Mouse (Mus musculus): ENCODE results near the gene 1600015I10Rik.
"Not testable (repeated sequence)": the region's sequence is repeated elsewhere in the genome, so short reads cannot be mapped to it uniquely, and the experiment has no call there.

The 1600015I10Rik gene

DNA sequence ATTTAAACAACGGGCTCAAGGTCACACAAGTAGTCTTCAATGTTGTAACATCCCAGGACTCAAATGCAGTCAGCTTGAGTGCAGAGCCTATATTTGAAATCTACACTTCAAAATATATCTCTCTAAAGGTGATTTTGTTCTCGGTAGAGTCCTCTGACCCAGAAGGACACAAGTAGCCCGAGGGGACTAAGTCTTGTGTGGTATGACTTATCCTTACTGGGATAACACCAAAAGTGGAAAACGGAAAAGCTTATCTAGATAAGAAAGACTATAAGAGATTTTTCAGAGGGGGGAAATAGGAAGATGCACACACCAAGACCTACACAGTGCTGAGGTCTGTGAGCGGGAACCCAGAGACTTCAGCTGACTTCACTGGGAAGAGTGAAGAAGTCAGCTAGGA is at the start of gene 1600015I10Rik:
Gene 1600015I10Rik (plus strand): TSS at position 301 of the 400 bp plus-strand sequence.
- in situ Hi-C loops (cut with MboI, MseI), result no loop called here

DNA sequence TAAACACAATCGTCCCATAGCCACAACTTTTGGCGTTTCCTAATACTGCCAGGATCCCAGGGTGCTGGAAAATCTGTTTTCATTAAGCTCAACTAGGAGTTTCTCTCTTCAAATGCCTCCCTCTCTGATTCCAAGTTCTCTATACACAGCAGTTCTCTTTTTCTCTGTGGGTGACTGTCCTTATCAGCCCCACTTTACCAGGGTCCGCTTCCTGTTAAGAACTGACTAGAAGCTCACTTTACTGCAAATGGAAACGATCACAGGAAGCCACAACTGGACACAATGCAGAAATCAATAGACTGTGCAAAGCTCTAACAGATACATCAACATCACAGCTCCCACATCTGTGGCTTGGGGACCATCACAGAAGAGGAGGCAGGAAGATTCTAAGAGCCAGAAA is 35.5 kb upstream of the 1600015I10Rik start:
- in situ Hi-C loops (cut with MboI, MseI), result no loop called here

DNA sequence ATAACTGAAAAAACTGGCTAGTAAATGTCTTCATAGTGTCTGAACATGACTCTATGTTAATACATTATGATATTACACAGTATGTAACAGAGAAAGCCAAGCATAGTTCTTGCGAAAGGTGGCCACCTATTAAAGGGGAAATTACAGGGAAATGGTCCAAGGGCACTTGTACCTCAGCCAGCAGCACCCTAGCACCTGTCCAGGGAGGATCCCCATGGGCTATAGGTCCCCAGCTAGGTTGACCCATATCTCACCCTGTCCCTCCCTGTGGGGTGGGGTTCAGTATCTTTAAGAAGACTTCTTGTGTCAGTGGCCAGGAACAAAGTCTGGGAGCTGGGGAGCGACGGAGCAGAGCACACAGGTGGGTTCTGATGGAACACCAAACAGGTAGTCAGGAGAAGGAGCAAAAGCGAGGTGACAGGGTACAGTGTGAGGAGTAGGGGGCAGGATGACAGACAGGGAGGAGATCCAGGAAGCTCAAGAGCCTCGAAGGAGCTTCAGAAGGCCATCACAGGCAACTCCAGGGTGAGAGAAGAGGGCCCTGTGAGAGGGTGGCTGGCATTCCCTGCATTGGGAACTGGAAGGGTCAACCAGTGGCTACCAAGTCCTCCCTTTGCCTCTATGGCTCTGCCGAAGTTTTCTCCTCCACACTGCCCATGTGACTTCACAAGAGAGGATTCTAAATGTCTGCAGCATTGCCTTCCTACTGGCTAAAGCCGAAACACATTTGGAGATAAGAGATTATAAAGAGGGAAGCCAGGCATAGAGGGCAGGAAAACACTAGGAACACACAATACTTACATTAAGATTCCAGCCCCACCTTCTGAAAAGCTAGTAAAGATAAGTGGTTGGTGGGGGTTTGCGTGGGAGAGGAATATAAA is 34.5 kb upstream of the 1600015I10Rik start:
- in situ Hi-C loops (cut with MboI, MseI), result no loop called here

DNA sequence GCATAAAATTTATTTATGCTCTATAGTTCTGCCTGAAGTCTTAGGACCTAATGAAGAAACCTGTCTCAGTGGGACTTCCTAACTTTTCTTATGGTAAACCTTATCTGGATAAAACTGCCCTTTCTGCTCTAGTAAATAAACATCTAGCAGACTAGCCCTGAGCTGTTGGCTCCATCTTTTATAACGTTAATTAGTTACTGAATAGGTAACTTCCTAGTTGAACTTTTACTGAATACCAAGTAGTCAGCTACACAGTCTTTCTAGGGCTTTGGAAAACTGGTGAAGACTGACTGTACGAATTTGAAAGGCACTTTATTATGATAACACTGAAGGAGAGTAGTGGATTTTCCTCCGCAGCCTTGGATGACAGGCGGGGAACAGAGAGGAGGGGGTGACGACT is 33.8 kb upstream of the 1600015I10Rik start:
- in situ Hi-C loops (cut with MboI, MseI), result no loop called here

DNA sequence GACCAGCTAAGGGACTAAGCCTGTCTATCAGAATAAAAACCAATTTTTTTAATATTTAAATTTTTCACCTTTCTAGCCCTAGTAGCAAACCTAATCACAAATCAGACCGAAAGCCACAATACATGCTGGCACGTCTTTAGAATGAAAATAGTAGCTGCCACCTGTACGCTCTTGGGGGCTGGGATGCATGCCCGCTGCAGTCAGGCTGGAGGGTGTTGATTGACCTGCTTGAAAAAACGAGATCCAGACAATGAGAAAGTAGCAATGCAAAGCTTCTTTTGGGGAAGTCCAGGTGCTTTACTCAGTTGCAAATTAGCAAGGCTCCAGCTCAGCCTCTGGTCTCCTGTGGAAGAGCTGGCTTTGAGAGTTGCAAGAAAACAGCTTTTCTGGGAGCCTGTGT is 32.7 kb upstream of the 1600015I10Rik start:
- in situ Hi-C loops (cut with MboI, MseI), result no loop called here

DNA sequence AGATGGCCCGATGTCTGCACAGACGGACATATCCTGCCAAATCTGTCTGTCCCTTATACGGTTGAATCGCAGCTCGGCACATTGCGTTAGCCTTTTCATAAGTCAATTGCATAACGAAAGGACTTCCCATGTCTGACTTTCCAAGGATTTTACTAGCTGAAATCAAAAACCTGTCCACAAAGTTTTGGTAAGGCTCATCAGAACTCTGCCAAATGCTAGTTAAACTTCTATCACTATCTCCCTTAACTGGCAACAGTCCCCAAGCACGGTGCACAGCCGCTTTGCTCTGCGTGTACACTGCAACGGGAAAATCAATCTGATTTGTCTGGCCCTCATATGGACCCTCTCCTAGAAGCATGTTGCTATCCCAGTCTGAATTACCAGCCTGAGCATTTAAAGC is 28.4 kb upstream of the 1600015I10Rik start:
- in situ Hi-C loops (cut with MboI, MseI), result not testable (repeated sequence)

DNA sequence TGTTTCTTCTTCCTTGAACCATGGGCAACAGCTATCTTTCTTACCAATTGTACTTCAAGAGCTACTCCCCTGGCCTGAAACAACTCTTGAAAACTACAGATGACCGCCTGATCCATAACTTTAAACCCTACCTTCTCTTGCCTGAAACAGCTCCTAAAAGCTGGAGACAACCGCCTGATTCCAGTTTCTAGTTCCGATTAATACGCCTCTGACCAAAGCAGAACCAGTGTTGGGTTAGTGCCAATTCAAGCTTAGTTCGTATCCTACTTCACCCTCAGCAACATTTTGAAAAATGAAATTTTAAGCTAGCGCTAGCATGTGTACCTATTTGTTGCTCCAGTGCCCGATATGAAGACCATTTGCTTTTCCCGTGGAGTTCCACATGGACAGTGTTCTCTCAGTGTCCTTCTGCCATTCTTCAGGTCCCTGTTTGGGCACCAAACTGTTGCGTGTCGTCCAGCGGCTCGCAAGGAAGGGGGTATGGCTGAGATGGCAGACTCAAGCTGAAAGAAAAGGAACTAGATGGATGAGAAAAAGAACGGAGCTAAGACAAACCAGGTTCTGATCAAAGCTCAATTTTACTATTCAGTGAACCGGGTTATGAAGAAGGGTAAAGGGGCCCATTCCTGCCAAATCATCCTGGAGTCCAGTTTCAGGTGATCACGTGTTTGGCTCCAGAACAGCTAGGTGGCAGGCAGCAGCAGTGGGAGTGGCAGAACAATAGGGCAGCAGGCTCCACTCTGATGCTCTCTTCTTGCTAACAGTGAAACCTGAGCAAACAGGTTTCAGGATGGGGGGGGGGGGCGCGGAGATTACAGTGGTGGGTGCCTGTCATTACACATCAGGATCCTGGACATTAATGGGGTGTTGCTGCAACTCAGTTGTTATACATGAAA is 26.9 kb upstream of the 1600015I10Rik start:
- in situ Hi-C loops (cut with MboI, MseI), result no loop called here

DNA sequence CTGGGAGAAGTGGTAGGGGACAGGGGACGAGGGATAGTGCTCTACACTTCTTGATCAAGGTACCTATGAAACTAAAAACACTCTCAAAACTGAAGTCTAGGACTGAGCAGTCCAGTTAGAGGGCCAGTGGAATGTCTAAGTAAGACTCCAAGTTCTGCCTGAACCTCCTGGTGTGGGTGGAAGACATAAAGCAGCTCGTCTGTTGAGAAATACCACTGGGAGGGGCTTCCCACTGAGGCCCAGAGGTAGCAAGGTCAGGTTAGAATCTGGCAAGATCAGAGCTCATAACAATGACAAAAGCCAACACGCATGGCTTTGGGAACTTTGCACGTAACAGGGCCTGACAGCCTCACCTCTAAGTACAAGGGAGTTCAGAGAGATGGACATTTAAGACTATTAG is 26.3 kb upstream of the 1600015I10Rik start:
- in situ Hi-C loops (cut with MboI, MseI), result no loop called here

DNA sequence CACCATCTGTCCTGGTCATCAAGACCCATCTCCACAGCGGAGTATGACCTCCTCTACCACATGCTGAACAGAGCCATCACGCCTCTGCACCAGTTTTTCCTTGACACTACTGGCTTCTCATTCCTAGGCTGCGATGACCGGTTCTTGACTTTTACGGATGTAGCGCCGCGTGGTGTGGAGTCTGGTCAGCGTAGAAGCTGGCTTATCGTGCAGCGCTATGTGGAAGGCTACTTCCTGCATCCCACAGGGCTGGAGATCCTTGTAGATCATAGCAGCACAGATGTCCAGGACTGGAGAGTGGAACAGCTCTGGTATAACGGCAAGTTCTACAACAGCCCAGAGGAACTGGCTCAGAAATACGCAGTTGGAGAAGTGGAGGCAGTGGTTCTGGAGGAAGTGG is 24.1 kb upstream of the 1600015I10Rik start:
- in situ Hi-C loops (cut with MboI, MseI), result no loop called here

DNA sequence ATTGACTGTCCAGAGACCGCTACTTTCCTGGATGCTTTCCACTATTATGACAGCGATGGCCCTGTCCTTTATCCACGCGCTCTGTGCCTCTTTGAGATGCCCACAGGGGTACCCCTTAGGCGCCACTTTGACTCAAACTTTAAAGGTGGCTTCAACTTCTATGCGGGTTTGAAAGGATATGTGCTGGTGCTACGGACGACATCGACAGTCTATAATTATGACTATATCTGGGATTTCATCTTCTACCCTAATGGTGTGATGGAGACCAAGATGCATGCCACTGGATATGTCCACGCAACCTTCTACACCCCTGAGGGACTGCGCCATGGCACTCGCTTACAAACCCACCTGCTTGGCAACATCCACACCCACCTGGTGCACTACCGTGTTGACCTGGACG is 23.3 kb upstream of the 1600015I10Rik start:
- in situ Hi-C loops (cut with MboI, MseI), result no loop called here

DNA sequence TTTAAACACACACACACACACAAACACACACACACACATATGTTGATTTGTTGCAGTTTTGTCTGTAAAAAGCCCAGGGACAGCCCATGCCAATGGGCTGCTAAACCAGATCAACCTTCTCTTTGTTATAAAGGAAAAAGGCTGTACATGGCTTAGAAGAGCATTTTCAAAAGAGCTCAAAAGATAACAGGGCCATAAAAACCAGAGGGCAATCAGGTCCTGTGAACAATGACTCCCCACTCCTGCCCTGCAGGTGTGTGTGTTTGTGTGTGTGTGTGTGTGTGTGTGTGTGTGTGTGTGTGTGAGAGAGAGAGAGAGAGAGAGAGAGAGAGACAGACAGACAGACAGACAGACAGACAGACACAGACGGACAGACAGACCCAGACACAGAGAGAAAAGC is 20.5 kb upstream of the 1600015I10Rik start:
- in situ Hi-C loops (cut with MboI, MseI), result no loop called here

DNA sequence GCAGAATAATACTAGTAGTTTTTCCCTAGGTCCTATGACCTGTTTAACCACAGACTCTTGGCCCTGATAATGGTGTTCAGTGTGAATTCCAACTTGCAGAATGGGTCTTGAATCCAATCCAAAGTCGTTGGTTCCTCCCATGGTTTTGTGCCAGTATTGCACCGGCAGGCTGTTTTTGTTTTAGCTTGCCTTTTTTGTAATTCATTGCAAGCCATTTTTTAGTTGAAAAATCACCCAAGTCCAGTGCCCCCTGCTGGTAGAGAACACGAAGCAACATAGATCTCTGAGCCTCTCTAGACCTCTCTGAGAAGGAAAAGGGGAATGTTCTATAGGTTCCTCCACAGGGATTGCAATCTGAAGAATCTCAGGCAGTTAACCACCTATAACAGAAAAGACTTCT is 17.7 kb upstream of the 1600015I10Rik start:
- in situ Hi-C loops (cut with MboI, MseI), result no loop called here

DNA sequence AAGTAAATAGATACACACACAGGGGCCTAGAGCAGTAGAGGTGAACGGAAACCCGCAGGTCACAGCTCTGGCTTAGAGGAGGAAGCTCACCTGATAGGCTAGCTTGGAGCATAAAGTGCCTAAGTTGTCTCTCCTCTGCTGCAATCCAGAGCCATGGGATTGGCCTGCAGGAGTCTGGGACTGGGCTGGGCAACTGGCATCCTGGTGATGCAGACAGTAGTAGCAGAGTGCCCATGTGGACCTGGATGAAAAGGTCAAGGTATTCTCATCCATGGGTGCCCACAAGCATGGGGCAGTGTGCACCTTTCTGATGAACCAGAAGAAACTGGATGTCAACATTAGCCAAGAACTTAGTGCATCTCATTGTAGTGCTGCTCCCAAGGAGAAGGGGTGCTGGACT is 16.1 kb upstream of the 1600015I10Rik start:
- in situ Hi-C loops (cut with MboI, MseI), result no loop called here

DNA sequence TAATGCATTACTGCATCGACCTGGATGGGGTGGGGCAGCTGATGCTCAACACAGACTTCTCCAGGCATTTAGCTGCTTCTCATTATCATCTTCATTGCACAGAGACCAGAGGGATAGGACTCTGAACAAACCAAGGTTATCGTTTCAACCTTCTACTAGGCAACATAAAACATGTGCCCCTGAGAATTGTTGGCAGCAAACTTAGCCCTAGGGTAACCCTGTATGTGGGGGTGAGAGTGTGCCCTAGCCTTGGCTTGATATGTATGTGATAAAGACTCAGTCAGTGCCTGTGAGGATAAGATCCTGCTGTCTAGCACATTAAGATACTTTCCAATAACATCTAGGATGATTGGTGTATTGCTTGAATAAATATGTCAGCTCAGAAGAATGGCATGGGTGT is 19.9 kb downstream of the 1600015I10Rik start:
- in situ Hi-C loops (cut with MboI, MseI), result loop anchor here (5.0 kb wide), 1 partner anchor 82 kb away; no protein-coding TSS in a partner anchor

DNA sequence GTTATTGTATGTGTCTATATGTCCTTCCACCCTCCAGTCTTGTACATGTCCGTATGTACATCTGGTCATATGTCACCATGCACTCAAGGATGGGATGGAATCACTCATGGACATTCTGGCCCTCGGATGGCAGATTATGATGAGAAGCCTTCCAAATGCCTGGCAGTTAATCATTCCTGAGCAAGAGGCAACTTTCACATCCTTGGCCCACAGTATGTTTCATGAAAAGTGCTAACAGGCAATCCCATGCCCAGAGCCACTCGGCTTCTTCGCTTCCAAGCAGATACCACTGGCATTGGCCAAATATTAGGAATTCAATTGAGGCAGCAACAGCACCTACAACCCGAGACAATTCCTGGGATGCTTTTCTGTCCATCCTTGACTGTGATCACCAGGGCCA is 21.0 kb downstream of the 1600015I10Rik start:
- in situ Hi-C loops (cut with MboI, MseI), result no loop called here

DNA sequence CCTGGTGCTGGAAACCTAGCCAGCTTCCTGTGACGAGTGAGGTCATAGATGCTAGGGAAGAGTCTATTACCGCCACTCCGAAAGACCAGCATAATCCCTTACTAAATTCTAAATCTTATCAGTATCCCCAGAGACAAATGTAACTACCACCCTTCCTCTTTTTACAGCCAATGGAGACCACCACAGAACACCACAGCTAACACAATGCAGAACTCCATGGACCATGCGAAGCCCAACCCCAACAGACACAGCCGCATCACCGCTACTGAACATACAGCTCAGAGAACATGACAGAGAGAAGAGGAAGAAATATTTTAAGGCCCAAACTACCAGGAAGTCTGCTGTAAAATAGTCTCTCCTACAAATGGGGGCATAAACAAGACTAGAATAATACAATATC is 21.9 kb downstream of the 1600015I10Rik start:
- in situ Hi-C loops (cut with MboI, MseI), result no loop called here

DNA sequence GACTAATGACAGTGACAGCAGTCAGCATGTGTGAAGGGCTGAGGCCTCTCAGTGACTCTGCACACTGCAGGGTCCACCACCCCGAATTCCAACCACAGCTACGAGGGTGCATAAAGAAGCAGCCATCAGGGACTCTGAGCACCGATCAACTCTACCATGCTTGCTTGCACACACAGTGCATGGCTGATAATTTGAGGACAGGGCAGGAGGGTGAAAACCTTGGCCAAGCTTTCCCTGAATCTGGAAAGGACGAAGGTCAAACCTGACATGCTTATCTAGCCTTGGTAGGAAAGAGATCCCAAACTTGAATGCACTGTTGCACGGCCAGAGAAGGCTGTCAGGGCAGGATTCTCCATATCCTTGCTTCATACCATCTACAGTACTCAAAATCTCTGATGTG is 23.5 kb downstream of the 1600015I10Rik start:
- in situ Hi-C loops (cut with MboI, MseI), result no loop called here

DNA sequence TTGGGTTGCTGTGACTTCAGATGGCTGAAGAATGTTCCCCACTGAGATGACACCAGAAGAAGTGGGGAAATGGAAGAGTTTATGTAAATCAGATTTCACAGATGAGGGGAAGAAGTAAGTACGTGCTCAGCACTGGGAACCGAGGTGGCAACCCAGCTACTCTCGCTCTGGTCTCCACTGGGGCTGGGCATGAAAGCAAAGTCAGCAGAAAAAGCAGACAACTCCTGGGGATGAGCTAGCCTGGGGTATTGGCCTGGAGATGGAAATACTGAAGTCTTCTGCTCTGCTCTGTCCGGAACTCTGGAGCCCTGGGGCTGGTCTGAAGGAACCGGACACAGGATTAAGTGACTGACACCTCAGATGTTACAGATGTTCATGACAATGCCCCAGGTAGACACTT is 24.5 kb downstream of the 1600015I10Rik start:
- in situ Hi-C loops (cut with MboI, MseI), result no loop called here

DNA sequence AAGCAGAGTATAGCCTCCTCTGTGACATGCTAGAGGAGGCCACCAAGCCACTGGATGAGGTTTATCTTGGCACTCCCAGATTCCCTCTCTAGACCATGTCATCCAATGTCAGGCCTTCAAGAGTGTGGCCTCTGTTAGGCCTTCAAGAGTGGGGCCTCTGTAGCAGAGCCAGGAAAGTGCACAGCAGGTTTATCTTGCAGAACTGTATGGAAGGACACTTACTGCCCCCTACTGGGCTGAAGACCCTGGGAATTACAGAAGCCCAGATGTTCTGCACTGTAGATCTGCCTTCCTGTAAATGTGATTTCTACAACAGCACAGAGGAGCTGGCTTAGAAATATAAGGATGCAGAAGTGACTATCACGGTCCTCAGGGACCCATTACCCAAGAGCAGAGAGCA is 25.3 kb downstream of the 1600015I10Rik start:
- in situ Hi-C loops (cut with MboI, MseI), result no loop called here

DNA sequence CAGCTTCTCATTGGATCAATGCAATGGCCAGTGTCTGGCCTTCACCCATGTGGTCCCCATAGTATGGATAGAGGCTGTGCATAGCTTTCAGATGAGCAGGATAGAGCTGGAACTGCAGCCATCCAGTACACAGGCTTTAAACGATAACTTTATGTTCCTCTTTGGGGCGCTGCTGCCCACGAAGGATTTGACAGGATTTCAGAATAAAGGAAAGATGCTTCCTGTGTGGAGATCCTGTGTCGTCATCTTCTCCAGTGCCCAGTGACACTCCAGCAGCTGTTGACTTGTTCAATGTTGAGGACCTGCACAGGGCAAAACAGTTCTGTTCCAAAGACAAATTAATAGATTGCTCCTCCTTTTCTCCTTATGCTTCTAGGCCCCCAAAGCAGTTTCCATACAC is 27.1 kb downstream of the 1600015I10Rik start:
- in situ Hi-C loops (cut with MboI, MseI), result no loop called here

DNA sequence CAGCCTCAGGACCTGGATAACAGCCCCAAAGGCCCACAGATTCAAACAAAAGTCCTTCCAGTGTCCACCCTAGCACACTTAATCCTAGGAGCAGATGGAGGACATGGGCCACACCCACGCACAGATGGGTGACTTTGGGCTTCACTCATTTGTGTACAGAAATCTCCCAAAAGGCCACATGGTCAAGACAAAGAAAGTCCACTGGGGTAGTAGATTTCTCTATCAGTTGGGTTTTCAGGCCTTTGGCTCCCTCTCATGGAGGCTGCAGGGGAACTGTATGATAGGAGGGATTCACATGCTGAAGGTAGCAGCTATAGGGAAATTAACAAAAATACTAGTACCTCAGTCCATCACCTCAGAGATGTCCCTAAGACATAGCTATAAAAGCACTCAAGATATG is 28.4 kb downstream of the 1600015I10Rik start:
- in situ Hi-C loops (cut with MboI, MseI), result no loop called here

DNA sequence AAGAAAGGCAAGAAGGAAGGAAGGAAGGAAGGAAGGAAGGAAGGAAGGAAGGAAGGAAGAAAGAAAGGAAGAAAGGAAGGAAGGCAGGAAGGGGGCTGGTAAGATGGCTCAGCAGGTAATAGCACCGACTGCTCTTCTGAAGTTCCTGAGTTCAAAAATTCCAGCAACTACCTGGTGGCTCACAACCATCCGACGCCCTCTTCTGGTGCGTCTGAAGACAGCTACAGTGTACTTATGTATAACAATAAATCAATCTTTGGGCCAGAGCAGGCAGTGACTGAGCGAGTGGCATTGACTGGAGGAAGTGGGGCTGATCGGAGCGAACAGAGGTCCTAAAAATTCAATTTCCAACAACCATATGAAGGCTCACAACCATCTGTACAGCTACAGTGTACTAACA is 29.5 kb downstream of the 1600015I10Rik start:
- in situ Hi-C loops (cut with MboI, MseI), result not testable (repeated sequence)

DNA sequence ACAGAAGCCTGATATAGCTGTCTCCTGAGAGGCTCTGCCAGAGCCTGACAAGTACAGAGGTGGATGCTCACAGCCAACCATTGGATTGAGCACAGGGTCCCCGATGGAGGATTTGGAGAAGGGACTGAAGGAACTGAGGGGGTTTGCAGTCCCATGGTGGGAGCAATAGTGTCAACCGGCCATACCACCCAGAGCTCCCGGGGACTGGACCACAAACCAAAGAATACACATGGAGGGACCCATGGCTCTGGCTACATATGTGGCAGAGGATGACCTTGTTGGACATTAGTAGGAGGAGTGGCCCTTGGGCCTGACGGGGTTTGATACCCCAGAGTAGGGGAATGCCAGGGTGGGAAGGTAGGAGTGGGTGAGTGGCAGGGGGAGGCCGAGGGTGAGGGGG is 37.0 kb downstream of the 1600015I10Rik start:
- in situ Hi-C loops (cut with MboI, MseI), result not testable (repeated sequence)
